Comparison of ENCODE assay signal across 25 mouse cellular contexts in the genomic region with DNA sequence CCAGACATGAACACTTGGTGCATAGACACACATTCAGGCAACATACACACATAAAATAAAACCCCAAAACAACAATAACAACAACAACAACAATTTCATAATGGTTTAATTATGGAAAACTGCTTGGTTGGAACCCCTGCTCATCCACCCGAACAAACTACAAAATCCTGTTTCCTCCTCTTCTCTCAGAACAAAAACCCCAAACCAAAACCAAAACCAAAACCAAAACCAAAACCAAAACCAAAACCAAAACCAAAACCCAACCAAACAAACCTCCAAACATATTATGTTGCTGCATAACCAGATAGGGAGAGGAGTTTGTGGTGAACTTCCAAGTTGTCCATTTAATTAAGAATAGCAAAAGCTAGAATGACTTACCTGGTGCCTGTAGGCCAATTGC. TPM values are rescaled to one million over a fixed set of nuclear protein-coding genes. Genes with fewer than 3 reads are reported as not detected.
"Had no signal": no experiment of that assay in that cellular context is flagged by ENCODE, and none has a peak within 500 bp of the region (broad histone marks: within the 10 kb centered on the region; RNA-seq: fewer than 3 reads in every experiment).

No protein-coding gene starts in this region.

- H3K4me3 ChIP-seq: liver, embryonic 13.5 days; liver, embryonic 15.5 days; lung, embryonic 15.5 days; midbrain, embryonic 10.5 days; midbrain, embryonic 13.5 days; myocyte; neural tube, embryonic 13.5 days; neural tube, embryonic 15.5 days; stomach, embryonic 15.5 days had no signal

- H3K9ac ChIP-seq: liver, embryonic 13.5 days; liver, embryonic 15.5 days; liver, postnatal 0 days; lung, embryonic 15.5 days; midbrain, embryonic 13.5 days; neural tube, embryonic 13.5 days; neural tube, embryonic 15.5 days; stomach, embryonic 15.5 days had no signal

- H3K27ac ChIP-seq: liver, embryonic 13.5 days; liver, embryonic 15.5 days; lung, embryonic 15.5 days; midbrain, embryonic 10.5 days; midbrain, embryonic 13.5 days; neural tube, embryonic 13.5 days; neural tube, embryonic 15.5 days; stomach, embryonic 15.5 days; stomach, postnatal 0 days had no signal

- ATAC-seq: liver, postnatal 0 days; lung, postnatal 0 days; midbrain, embryonic 13.5 days; midbrain, embryonic 16.5 days had no signal

- DNase-seq: liver, embryonic 13.5 days; liver, postnatal 0 days; lung, adult 2 months; lung, postnatal 14 days; lung, postnatal 36 days; retina, postnatal 1 day; right cerebral cortex, adult 18-20 months; right cerebral cortex, postnatal 25 days; right cerebral cortex, postnatal 4 days; spleen, adult 18-20 months; thymus, adult 2 months; thymus, postnatal 25 days; thymus, postnatal 4 days had no signal

- H3K4me1 ChIP-seq: liver, embryonic 13.5 days; liver, embryonic 15.5 days; lung, embryonic 15.5 days; midbrain, embryonic 10.5 days; neural tube, embryonic 15.5 days; stomach, embryonic 15.5 days had no signal

- H3K36me3 ChIP-seq: liver, embryonic 13.5 days; liver, embryonic 15.5 days; lung, embryonic 15.5 days; midbrain, embryonic 10.5 days; midbrain, embryonic 13.5 days; neural tube, embryonic 13.5 days; neural tube, embryonic 15.5 days; stomach, embryonic 15.5 days had no signal

- H3K27me3 ChIP-seq: liver, embryonic 13.5 days; liver, embryonic 15.5 days; lung, embryonic 15.5 days; midbrain, embryonic 13.5 days; neural tube, embryonic 13.5 days; neural tube, embryonic 15.5 days; stomach, embryonic 15.5 days had no signal

- H3K4me2 ChIP-seq: liver, embryonic 13.5 days; liver, embryonic 15.5 days; lung, embryonic 15.5 days; midbrain, embryonic 13.5 days; neural tube, embryonic 13.5 days; neural tube, embryonic 15.5 days; stomach, embryonic 15.5 days had no signal

- H3K9me3 ChIP-seq: liver, embryonic 13.5 days; liver, embryonic 15.5 days; lung, embryonic 15.5 days; midbrain, embryonic 10.5 days; midbrain, embryonic 13.5 days; neural tube, embryonic 13.5 days; neural tube, embryonic 15.5 days; stomach, embryonic 15.5 days had no signal

RNA-seq across cellular contexts. Expression of a gene that starts 17.9 kb away (rescaled TPM):
- total RNA-seq: megakaryocyte-erythroid progenitor cell, adult 5-6 weeks had no signal
- polyA plus RNA-seq: thymus, adult 2 months had no signal
